In the genomic region with DNA sequence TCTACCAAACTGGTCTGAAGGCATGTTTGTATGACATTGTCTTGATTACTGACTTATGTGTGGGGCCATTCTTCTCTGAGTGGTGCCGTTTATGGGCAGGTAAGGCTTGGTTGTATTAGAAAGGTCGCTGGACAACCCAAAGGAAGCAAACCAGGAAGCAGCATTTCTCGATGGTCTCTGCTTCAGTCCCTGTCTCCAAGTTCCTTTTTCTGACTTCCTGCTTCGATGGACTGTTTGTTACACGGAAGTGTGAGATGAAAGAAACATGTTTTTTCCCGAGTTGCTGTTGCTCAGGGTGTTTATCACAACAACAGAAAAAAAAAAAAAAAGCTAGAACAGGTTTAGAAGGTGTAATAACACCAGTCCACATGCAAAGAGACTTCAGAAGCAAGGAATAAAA, we compare ENCODE assay signal across 25 mouse cellular contexts.
"Had no signal": no experiment of that assay in that cellular context is flagged by ENCODE, and none has a peak within 500 bp of the region (broad histone marks: within the 10 kb centered on the region; RNA-seq: fewer than 3 reads in every experiment).

No protein-coding gene starts in this region.

- H3K36me3 ChIP-seq: heart, embryonic 13.5 days; heart, embryonic 15.5 days; hindbrain, embryonic 13.5 days; hindbrain, embryonic 15.5 days; kidney, embryonic 15.5 days; limb, embryonic 10.5 days; limb, embryonic 12.5 days; liver, embryonic 13.5 days had no signal

- H3K9me3 ChIP-seq: heart, embryonic 13.5 days; heart, embryonic 15.5 days; hindbrain, embryonic 13.5 days; hindbrain, embryonic 15.5 days; kidney, embryonic 15.5 days; limb, embryonic 10.5 days; limb, embryonic 12.5 days; liver, embryonic 13.5 days had no signal

- H3K4me1 ChIP-seq: heart, embryonic 13.5 days; heart, embryonic 15.5 days; hindbrain, embryonic 15.5 days; liver, embryonic 13.5 days had no signal

- H3K27me3 ChIP-seq: heart, embryonic 13.5 days; heart, embryonic 15.5 days; hindbrain, embryonic 13.5 days; hindbrain, embryonic 15.5 days; kidney, embryonic 15.5 days; limb, embryonic 12.5 days; liver, embryonic 13.5 days had no signal

- ATAC-seq: hindbrain, postnatal 0 days; intestine, embryonic 16.5 days had no signal

- DNase-seq: gastrocnemius, adult 2 months; gastrocnemius, postnatal 10 days; gastrocnemius, postnatal 25 days; heart, adult 11 months; heart, adult 2 months; heart, postnatal 14 days; heart, postnatal 36 days; kidney, adult 11 months; kidney, adult 2 months; kidney, adult 9 months; kidney, postnatal 14 days; kidney, postnatal 36 days; liver; liver, embryonic 13.5 days had no signal

- H3K4me3 ChIP-seq: gastrocnemius, adult 2 months; heart, adult 2 months; heart, embryonic 13.5 days; heart, embryonic 15.5 days; hindbrain, embryonic 13.5 days; hindbrain, embryonic 15.5 days; kidney, embryonic 15.5 days; left cerebral cortex, adult 2 months; limb, embryonic 10.5 days; limb, embryonic 12.5 days; liver, embryonic 13.5 days had no signal

- H3K9ac ChIP-seq: heart, embryonic 13.5 days; heart, embryonic 15.5 days; hindbrain, embryonic 13.5 days; hindbrain, embryonic 15.5 days; kidney, embryonic 15.5 days; limb, embryonic 12.5 days; liver, embryonic 13.5 days had no signal

- H3K27ac ChIP-seq: gastrocnemius, adult 2 months; heart, adult 2 months; heart, embryonic 13.5 days; heart, embryonic 15.5 days; hindbrain, embryonic 13.5 days; hindbrain, embryonic 15.5 days; hindbrain, postnatal 0 days; kidney, embryonic 15.5 days; kidney, postnatal 0 days; left cerebral cortex, adult 2 months; limb, embryonic 10.5 days; limb, embryonic 12.5 days; liver, embryonic 13.5 days had no signal
